Mouse (Mus musculus) midbrain, embryonic 10.5 days (tissue): ENCODE measurements around the gene Ccdc188. TPM values are rescaled to one million over a fixed set of nuclear protein-coding genes. Genes with fewer than 3 reads are reported as not detected.
A peak's percentile ranks its signal among the peaks of the same experiment; 100 is the strongest.

Source experiments
- DNase-seq: peaks from one replicate; pipeline ENCODE4 v3.0.0-alpha.2; 2017; ENCODE audit warnings: low spot score
- H3K27ac ChIP-seq: fragments of 300-500 bp; sonication (generic); replicated peaks from 2 replicates; pipeline ENCODE4 v1.5.1; 2016; ENCODE audit warnings: mild to moderate bottlenecking
- H3K27me3 ChIP-seq: fragments of 300-500 bp; sonication (generic); 2 replicates; pipeline ENCODE4 v1.6.1; 2016; ENCODE audit warnings: low read depth, mild to moderate bottlenecking; ENCODE audit not compliant: poor library complexity, severe bottlenecking
- H3K36me3 ChIP-seq: fragments of 300-500 bp; sonication (generic); 2 replicates; pipeline ENCODE4 v1.6.1; 2016; ENCODE audit warnings: mild to moderate bottlenecking, moderate library complexity
- H3K4me1 ChIP-seq: fragments of 300-500 bp; sonication (generic); 2 replicates; pipeline ENCODE4 v1.6.1; 2016
- H3K4me3 ChIP-seq: fragments of 300-500 bp; sonication (generic); 2 replicates; pipeline ENCODE4 v1.5.1; 2016; ENCODE audit warnings: mild to moderate bottlenecking, moderate library complexity
- H3K9me3 ChIP-seq: fragments of 300-500 bp; sonication (generic); replicated peaks from 2 replicates; pipeline ENCODE4 v1.6.1; 2016; ENCODE audit warnings: mild to moderate bottlenecking
- WGBS: fragments of 180-500 bp; shearing (Covaris S2); methylation state at CpG from one replicate; pipeline ENCODE4 v1.1.7; 2016; 5-methylcytosine and 5-hydroxymethylcytosine counted together
- polyA plus RNA-seq: library from polyadenylated mRNA; unstranded; fragments of >200 nt; fragmentation: Nextera tagmentation; extraction: Ambion mirVana; gene quantifications from 2 replicates; pipeline ENCODE4 v1.2.1, GENCODE M21; 2016

Ccdc188 gene
- polyA plus RNA-seq, 1 experiment from 2014 or later, result not detected

DNA sequence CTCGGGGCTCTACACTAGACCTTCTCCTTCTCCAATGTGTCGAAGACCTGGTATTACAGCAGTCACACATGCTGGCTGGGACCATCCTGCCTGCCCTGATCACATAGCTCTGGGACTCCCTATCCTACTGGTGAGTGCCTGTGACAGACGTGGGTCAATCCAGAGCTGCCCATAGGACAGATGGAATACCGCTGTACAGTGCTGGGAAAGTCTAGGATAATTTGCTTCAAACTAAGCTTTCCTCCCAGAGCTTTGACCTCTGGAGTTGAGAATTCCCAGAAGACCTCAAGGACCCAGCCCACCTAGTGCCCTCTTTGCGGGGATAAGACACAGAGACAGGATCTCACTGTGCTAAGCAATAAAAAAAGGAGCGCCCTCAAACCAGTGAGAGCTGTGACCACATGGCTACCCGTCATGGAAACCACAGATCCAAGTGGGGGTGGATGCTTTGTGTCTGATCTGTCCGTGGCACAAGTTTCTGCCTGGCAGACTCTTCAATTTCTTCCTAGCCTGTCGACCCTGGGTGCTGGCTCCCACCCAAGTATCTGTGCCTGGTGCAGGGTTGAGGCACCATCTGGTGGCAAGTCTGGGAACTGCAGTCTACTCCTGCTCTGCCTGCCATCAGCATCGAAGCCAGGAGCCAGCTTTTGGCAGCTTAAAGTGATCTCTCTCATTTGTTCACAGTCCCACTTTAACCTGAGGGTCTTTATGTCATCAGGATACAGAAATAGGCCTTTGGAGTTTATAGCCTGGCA lies 6.1 kb upstream of the Ccdc188 start:
- Histone ChIP-seq H3K4me1 (peaks cover 38% of the 10 kb centered on the region), H3K27me3 (peaks cover 21% of the 10 kb centered on the region; the same call in 1 of the 2 replicates), H3K27ac (no peak overlapping the region), H3K36me3 (no peaks in the 10 kb centered on the region), H3K4me3 (no peak overlapping the region), H3K9me3 (no peaks in the 10 kb centered on the region)
- DNase-seq, result peak; percentile 86
- whole genome bisulfite sequencing, result 49% methylated on average over 10 of the region's 10 CpGs

DNA sequence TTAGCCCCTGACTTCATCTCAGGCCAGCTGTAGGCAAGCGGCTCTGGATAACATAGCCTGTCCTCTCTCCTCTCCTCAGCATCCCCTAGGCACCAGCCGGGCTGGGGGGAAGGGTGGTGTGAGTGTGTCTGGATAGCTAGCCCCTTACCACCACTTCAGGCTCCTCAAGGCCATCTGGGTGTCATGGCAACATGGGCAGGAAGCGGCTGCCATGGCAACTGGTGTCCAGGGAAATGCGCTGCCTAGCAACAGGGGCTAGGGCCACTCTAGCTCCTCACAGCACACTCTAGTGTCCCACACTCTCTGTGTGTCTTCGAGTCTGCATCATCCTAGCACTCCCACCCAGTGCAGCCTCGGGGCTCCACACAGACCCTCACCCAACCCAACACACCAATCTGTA lies 4.0 kb upstream of the Ccdc188 start:
- Histone ChIP-seq H3K27ac (peak overlapping the region; percentile 82), H3K9me3 (no peaks in the 10 kb centered on the region), H3K4me3 (peak overlapping the region; percentile 27; the same call in 1 of the 2 replicates), H3K36me3 (no peaks in the 10 kb centered on the region), H3K4me1 (peaks cover 41% of the 10 kb centered on the region), H3K27me3 (peaks cover 21% of the 10 kb centered on the region; the same call in 1 of the 2 replicates)
- 37% methylated on average over 6 of the region's 6 CpGs for WGBS
- DNase-seq, result peak; percentile 94

DNA sequence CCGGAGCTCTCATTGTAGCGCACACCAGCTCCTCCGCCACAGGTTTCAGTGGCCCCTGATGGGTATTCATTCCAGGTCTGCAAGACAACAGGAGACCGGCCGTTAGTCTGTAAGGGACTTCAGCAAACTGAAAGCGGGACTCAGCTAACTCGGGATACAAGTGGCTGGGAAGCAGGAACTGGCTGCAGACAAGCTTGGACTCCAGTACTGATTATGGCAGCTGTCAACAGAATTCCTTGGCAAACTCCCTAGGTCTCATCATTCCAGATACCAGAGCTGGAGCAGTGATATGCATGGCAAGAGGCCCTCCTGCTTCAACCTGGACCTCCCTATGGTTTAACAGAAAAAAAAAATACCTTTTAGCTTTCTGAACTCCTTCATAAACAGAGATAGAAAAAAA lies 2.8 kb upstream of the Ccdc188 start:
- Histone ChIP-seq H3K4me3 (peak overlapping the region; percentile 27; the same call in 1 of the 2 replicates), H3K27ac (peak overlapping the region; percentile 82), H3K27me3 (peaks cover 18% of the 10 kb centered on the region; the same call in 1 of the 2 replicates), H3K4me1 (peaks cover 50% of the 10 kb centered on the region), H3K9me3 (no peaks in the 10 kb centered on the region), H3K36me3 (no peaks in the 10 kb centered on the region)
- no peak for DNase-seq
- WGBS, result 89% methylated on average over 7 of the region's 7 CpGs

DNA sequence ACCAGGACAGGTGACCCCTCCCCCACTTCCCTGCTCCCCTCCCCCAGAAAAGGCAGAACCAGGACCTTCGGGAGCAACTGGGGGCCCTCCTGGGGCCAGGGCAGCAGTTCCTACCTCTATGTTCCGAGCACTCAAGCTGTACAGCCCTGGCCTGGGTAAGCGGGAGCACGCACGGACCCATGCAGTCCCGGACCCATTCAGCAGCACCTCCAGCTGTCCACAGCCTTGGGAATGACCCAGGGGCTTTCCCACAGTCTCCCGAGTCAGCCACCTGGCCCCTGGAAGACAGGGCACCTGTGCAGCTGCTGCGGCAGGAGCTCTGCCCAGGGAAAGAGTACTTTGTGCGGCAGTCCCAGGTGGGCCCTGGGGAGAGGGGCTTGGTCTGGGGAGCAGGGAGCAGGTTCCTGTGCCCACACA lies 909 bp downstream of the Ccdc188 start:
- WGBS, result 85% methylated on average over 9 of the region's 9 CpGs
- H3K9me3 ChIP-seq, result no peaks in the 10 kb centered on the region
- H3K4me3 ChIP-seq, result no peak overlapping the region
- H3K4me1 ChIP-seq, result peaks cover 47% of the 10 kb centered on the region
- H3K27me3 ChIP-seq, result no peaks in the 10 kb centered on the region
- peaks cover 26% of the 10 kb centered on the region for H3K36me3 ChIP-seq
- peak overlapping the region; percentile 42 for H3K27ac ChIP-seq
- no peak for DNase-seq

DNA sequence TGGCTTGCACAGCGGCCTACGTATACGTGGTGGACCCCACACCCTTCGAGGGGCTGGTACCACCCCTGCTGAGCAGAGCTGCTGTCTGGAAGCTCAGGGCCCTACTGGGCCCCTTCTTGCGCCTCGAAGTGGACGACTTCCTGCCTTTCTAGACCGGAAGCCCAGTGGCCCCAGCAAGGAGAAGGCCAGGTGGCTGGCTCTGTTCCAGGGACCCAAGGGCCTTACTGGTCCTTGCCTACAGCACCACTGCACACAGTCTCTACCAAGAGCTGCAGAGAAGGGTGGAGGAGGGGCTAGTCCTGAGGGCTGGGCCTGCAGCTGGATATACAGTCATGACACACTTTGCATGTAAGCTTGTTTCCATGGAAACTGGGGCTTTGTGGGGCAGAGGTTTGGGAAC lies 2.3 kb downstream of the Ccdc188 start:
- H3K9me3 ChIP-seq, result no peaks in the 10 kb centered on the region
- no peak for DNase-seq
- H3K36me3 ChIP-seq, result peaks cover 40% of the 10 kb centered on the region
- peaks cover 33% of the 10 kb centered on the region for H3K4me1 ChIP-seq
- H3K27ac ChIP-seq, result peak overlapping the region; percentile 42
- H3K4me3 ChIP-seq, result no peak overlapping the region
- WGBS, result 65% methylated on average over 8 of the region's 8 CpGs
- no peaks in the 10 kb centered on the region for H3K27me3 ChIP-seq

DNA sequence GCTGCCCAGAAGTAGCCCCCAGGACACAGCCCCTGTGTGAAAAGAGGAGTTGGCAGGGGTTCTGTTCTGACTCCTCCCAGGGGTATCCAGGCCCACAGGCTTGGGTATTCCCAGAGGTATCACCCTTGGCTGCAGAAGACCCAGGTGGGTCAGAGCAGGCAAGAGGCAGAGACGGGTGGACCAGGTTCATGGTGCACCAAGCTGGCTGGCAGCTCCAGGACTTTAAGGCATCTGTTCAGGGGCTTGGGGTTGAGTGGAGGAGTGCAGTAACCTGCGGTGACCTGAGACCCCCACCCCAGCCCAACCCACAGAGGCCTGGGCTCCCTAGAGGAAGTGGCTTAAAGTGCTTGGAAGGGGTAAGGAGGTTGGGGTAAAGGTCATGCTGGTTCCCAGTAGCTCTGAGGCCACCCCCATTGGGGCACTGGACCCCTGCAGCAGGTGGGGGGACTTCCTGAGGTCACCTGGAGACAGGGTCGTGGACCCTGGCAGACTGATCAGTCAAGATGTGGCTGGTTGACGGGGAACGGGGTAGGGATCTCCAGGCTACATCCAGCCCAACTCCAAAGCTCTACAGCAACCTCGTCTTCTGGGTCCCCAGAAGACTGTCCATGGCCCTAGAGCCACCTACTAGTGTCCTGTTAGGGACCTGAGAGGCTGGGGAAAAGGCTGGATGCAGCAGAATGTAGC lies 3.3 kb downstream of the Ccdc188 start:
- 90% methylated on average over 6 of the region's 6 CpGs for WGBS
- H3K27ac ChIP-seq, result no peak overlapping the region

DNA sequence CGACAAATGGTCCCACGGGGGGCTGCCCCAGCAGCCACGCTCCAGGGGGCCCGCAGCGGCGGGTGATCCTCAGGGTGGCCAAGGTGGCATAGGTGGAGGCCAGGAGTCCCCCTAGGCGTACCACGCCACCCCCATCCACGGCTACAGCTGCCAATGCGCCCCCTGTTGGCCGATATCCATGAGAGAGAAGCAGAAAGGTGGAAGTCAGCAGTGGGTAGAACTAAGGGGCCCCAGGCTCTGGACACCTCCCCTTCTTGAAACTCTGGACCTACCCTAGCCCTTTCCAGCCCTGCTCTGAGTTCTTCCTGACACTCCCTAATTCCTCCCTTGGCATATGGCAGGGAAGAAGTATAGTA lies 3.8 kb downstream of the Ccdc188 start:
- Histone ChIP-seq H3K4me3 (no peak overlapping the region), H3K4me1 (peaks cover 25% of the 10 kb centered on the region), H3K9me3 (no peaks in the 10 kb centered on the region), H3K27me3 (no peaks in the 10 kb centered on the region), H3K27ac (no peak overlapping the region), H3K36me3 (peaks cover 55% of the 10 kb centered on the region)
- no peak for DNase-seq
- WGBS, result 78% methylated on average over 11 of the region's 11 CpGs

More for the DNA sequence above, 3.3 kb downstream of the Ccdc188 start:
- Histone ChIP-seq H3K27me3 (no peaks in the 10 kb centered on the region), H3K4me3 (no peak overlapping the region), H3K36me3 (peaks cover 50% of the 10 kb centered on the region), H3K9me3 (no peaks in the 10 kb centered on the region), H3K4me1 (peaks cover 29% of the 10 kb centered on the region)
- no peak for DNase-seq

DNA sequence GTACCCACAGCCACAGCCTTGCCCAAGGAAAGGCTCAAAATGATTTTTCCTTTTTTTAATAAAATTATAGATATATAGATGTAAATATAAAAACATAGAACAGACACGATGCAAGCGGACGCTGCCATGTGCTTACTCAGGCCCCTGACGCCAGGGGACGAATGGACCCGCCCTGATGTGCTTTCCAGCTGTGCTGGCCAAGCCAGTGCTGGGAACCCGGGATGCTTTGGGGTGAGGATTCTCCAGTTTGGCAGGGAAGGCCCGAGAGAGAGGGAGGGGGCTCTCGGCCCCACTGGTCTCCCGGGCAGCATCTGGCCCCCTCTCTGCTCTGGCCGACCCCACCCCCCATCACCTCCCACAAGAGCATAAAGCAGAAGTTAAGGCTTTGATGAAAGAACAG lies 4.5 kb downstream of the Ccdc188 start:
- WGBS, result 90% methylated on average over 11 of the region's 11 CpGs
- Histone ChIP-seq H3K36me3 (peaks cover 62% of the 10 kb centered on the region), H3K4me1 (peaks cover 25% of the 10 kb centered on the region), H3K27me3 (no peaks in the 10 kb centered on the region), H3K27ac (no peak overlapping the region), H3K4me3 (no peak overlapping the region), H3K9me3 (no peaks in the 10 kb centered on the region)
- DNase-seq, result no peak

DNA sequence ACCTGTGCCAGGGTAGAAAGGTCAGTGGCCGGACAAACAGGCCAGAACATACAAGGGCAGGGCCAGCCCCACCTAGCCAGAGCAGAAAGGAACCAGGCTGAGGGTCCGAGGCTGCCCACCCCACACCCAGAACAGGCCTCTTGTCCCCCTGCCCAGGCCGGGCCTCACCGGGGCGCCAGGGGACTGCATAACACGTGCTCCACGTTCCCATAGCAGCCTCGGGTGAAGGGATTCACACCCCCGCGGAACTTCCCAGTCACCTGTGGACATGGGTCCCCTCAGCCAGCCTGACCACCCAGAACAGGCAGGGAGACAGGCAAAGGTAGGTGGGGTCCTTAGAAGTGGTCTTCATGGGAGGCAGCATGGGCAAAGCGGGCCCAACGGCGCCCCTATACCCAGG lies 9.5 kb downstream of the Ccdc188 start:
- WGBS, result 92% methylated on average over 13 of the region's 13 CpGs
- no peak for DNase-seq

DNA sequence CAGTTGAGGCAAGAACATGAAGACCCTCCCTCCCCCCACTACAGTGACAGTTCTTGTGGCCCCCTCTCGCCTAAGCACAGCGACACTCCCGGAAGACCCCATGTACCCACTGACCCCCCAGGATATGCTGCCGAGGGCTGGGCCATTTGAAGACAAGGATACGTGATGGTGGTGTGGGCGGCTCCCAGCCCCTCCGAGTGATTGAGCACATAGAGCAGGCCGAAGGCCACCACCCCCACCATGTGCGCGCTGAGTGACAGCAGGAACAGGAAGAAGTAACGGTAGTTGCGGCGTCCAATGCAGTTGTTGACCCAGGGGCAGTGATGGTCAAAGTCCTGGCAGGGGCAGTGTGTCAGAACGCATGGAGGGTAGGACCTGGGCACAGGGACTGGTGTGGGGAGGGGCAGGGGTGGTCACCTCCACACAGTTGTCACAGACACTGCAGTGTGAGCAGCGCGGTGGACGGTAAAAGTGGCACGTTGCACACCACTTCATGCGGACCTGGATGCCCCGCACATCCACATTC lies 10.3 kb downstream of the Ccdc188 start:
- H3K4me3 ChIP-seq, result no peak overlapping the region
- 0 out of 2 replicates have a peak, but pooled peaks cover 3% of the 10 kb centered on the region for H3K4me1 ChIP-seq
- DNase-seq, result no peak
- H3K27me3 ChIP-seq, result no peaks in the 10 kb centered on the region
- peaks cover 67% of the 10 kb centered on the region for H3K36me3 ChIP-seq
- H3K27ac ChIP-seq, result no peak overlapping the region
- WGBS, result 95% methylated on average over 20 of the region's 20 CpGs
- H3K9me3 ChIP-seq, result no peaks in the 10 kb centered on the region

More for the DNA sequence above, 9.5 kb downstream of the Ccdc188 start:
- Histone ChIP-seq H3K27me3 (no peaks in the 10 kb centered on the region), H3K27ac (no peak overlapping the region), H3K9me3 (no peaks in the 10 kb centered on the region), H3K36me3 (peaks cover 75% of the 10 kb centered on the region), H3K4me3 (no peak overlapping the region), H3K4me1 (0 out of 2 replicates have a peak, but pooled peaks cover 3% of the 10 kb centered on the region)

DNA sequence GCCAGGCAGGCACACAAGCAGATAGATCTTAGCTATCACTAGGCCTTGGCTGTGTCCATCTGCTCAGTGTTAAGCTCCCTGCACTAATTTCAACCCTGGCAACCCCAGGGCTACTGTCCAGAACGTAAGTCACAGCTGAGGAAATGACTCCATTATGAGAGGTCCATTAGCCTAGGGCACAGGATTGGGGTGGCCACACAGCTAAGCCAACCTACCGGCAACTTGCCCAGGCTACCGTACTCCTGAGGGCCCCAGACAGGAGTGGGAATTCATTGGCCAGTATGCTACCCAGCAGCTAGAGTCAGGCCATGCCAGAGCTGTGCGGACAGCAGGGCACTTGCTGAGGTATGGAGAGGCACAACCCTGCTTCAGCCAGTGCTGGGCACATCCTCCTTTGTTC lies 11.2 kb downstream of the Ccdc188 start:
- Histone ChIP-seq H3K27me3 (no peaks in the 10 kb centered on the region), H3K4me3 (no peak overlapping the region), H3K36me3 (peaks cover 62% of the 10 kb centered on the region), H3K9me3 (no peaks in the 10 kb centered on the region), H3K4me1 (peaks cover 11% of the 10 kb centered on the region), H3K27ac (no peak overlapping the region)
- 94% methylated on average over 4 of the region's 4 CpGs for WGBS
- DNase-seq, result no peak

DNA sequence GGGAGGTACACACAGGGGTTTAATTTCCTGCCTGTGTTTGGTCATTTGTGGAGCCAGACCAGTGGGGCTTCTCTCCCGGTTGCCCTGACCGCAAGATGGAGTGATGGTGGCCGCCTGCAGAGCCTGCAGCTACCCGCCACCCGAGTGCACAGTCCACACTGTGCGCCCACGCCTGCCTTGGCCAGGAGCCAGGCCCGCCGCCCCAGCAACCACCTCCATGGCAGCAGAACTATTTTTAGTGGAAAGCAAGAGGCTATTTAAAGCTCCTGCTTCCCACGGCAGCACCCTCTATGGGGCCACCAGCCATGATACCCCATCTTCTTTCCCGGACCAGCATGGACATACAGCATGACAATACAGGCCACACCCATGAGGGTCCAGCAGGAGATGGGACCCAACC lies 11.9 kb downstream of the Ccdc188 start:
- peaks cover 18% of the 10 kb centered on the region for H3K4me1 ChIP-seq
- no peak overlapping the region for H3K27ac ChIP-seq
- H3K36me3 ChIP-seq, result peaks cover 55% of the 10 kb centered on the region
- DNase-seq, result no peak
- H3K4me3 ChIP-seq, result no peak overlapping the region
- H3K27me3 ChIP-seq, result no peaks in the 10 kb centered on the region
- no peaks in the 10 kb centered on the region for H3K9me3 ChIP-seq
- WGBS, result 90% methylated on average over 11 of the region's 11 CpGs

DNA sequence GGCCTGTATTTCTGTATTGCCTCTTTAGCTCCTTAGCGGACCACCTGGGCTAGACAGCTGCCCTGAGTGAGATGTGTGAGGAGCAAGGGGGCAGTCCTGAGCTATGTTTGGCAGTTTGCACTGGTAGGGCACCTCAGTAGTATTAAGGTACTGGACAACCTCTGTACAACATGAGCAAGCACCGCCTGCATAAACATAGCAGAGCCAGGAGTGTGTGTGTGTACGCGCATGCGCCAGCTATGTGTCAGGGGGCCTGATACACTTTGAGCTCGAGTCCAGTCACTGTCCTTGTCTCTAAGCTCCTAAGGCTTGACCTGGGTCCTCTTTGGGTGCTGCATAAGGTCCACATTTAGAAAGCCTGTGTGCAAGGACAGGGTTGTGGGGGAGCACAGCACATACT lies 12.9 kb downstream of the Ccdc188 start:
- Histone ChIP-seq H3K4me3 (no peak overlapping the region), H3K27me3 (no peaks in the 10 kb centered on the region), H3K4me1 (peaks cover 24% of the 10 kb centered on the region), H3K9me3 (no peaks in the 10 kb centered on the region), H3K27ac (no peak overlapping the region), H3K36me3 (peaks cover 45% of the 10 kb centered on the region)
- no peak for DNase-seq
- WGBS, result 94% methylated on average over 6 of the region's 6 CpGs
